Mouse (Mus musculus): ENCODE data around the gene Nr5a1. TPM values are rescaled to one million over a fixed set of nuclear protein-coding genes. Genes with fewer than 3 reads are reported as not detected.

Gene Nr5a1
- total RNA-seq, 4 experiments from 2014 or later = not detected

DNA sequence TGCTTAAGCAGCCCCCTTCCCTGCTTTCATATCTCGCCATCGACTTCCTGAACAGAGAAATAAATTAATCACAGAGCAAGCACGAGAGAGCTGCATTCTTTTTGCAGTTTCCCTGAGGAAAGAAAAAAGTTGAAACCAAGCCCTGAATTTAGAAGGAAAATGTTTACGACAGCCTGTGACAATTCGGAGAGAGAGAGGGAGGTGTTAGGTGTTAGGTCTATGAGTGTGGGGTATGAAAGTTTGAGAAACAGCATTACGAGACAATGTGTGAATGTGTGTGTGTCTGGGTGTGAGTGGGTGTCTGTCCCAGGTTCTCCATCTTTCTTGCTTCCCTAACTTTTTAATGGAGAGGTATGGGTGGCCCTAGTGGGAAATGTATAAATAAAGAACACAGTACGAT is 62.2 kb downstream of the Nr5a1 start:
- DNase-seq (ENCODE audit: low spot score) = no peak

DNA sequence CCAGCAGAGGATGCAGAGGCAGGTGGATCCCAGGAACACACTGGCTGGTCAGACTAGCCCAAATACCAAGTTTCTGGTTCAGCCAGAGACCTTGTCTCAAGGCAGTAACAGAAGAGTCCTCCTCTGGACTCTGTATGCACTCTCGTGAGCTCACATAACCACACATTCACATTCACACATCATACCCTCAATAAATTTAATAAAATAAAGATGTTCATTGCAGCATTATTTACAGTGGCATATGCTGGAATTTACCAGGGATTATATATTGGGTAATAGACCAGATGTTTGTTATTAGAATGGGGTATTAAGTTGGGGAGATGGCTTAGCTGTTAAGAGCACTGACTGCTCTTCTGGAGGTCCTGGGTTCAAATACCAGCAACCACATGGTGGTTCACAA is 64.0 kb downstream of the Nr5a1 start:
- DNase-seq (ENCODE audit: low spot score) = no peak

DNA sequence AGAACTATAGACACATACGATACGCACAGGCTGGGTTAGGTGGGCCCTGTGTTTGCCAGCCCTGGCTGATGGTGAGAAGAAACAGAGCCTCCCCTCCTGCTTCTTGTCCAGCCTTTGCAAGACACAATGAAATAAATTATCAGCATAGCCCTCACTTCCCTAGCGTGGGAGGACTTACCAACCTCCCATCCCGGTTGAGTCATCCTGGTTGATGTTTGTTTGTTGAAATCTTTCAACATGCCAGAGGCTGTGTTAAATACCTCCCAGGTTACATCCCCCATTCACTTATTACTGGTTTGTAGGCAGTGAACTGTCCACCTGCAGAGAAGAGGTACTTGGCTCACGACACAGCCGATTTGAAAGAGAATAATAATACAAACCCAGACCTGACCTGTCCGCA is 66.7 kb downstream of the Nr5a1 start:
- DNase-seq (ENCODE audit: low spot score) = no peak

DNA sequence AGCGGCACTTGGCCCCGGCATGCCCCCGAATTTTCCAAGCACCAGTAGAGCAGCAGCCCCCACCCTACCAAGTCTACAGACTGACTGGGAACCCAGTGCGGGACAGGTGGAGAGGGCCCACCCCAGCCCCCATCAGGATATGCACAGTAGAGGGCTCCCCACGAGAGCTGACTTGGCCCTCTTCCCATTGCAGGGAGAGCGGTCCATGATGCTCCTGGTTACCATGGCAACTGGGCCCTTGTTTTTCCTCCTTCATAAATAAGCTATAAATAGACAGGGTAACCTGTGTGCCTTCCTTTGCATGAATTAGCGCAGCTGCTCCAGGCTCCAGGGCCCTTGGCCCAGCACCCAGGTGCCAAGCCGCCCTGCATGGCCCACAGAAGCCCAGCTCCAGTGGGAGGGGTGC is 67.1 kb downstream of the Nr5a1 start:
- no peak for DNase-seq (ENCODE audit: low spot score)

DNA sequence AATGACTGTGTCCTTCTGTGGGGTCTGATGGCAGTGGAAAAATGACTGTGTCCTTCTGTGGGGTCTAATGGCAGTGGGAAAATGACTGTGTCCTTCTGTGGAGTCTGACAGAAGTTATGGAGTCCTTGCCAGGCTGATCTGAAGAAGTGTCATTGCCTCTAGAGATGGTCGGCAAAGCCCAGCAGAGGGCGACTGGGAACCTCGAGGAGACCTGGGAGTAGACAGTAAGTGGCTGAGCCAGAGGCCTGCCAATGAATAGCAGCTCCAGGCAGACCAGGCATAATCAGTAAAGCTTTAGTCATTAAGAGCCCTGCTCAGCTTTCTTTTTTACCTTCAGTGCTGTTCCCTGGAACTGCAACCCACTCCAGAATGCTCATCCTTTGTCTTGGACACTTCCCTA is 68.4 kb downstream of the Nr5a1 start:
- DNase-seq (ENCODE audit: low spot score) = peak; percentile 41

DNA sequence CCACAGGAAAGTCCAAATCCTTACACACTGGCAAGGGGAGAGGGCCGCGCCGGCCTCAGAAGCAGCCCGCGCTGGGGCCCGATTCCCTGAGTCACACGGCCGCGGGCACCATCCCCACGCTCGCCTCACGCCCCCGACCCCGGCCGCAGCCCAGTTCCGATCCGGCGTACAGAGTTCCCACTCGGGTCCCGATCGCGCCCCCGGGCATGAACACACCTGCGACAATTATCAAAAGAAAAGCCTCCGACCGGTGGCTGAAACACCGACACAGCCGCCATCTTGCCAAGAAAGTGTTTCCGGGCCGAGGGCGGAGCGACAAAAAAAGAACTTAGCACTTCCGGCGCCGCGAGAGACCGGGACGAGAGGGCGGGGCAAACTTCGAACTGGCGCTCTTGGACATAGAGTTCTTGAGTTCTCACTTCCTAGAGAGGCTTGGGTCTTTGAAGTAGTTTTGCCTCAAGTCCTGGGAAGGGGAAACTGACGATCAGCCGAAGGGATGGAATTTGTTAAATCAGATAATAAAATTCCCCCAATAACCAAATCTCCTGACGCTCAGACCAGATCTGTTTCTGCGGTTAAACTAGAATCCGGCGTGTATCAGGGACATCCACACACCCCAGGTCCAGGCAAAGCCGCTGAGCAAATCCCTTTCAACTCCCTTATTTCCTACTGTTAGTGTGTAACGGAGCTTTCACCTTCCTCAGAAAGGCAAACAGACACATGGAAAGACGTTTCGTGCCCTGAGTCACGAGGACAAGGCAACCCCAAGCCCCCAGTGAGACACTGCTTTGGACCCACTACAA is 70.5 kb downstream of the Nr5a1 start, which contains the start of gene Psmb7:
TSS of gene Psmb7 (minus strand) at position 463 of the 803 bp plus-strand sequence.
- peak; percentile 88 for DNase-seq (ENCODE audit: low spot score)

Other genes starting within 250 kb of the Nr5a1 start
- 1 to 10 TPM; 2.3 to 5.0 (median 2.7) TPM for gene Nek6, start 202.9 kb downstream of the Nr5a1 start, total RNA-seq (2022)
- gene Psmb7, start 70.5 kb downstream of the Nr5a1 start, total RNA-seq (2022) = 100 to 1,000 TPM; 221 to 264 (median 236) TPM
- 1 to 10 TPM; 1.2 to 2.2 (median 1.9) TPM for gene Nr6a1, start 213.1 kb upstream of the Nr5a1 start, total RNA-seq (2022)
- 1 to 10 TPM; 3.2 to 3.9 (median 3.6) TPM for gene Olfml2a, start 217.4 kb upstream of the Nr5a1 start, total RNA-seq (2022)